Mouse (Mus musculus) midbrain, embryonic 11.5 days (tissue): ENCODE measurements around the gene Ptprn2. TPM values are rescaled to one million over a fixed set of nuclear protein-coding genes. Genes with fewer than 3 reads are reported as not detected.
A peak's percentile ranks its signal among the peaks of the same experiment; 100 is the strongest.

Source experiments
- ATAC-seq: fragments of 200-750 bp; cut with Nextera tagmentation; 2 replicates; pipeline ENCODE4 v1.8.0; 2017; ENCODE audit warnings: moderate TSS enrichment, moderate library complexity; ENCODE audit not compliant: low FRiP score
- DNase-seq: peaks from one replicate; pipeline ENCODE4 v3.0.0; 2015; ENCODE audit warnings: low spot score; ENCODE audit errors: missing footprints
- H3K27ac ChIP-seq: fragments of 300-500 bp; sonication (generic); 2 replicates; pipeline ENCODE4 v1.5.1; 2014; ENCODE audit warnings: low read depth, low read length
- H3K27me3 ChIP-seq: fragments of 300-500 bp; sonication (generic); 2 replicates; pipeline ENCODE4 v1.6.1; 2014; ENCODE audit warnings: mild to moderate bottlenecking, low read length, moderate library complexity, mixed read lengths; ENCODE audit not compliant: control insufficient read depth, insufficient read depth
- H3K36me3 ChIP-seq: fragments of 300-500 bp; sonication (generic); 2 replicates; pipeline ENCODE4 v1.6.1; 2014; ENCODE audit warnings: mild to moderate bottlenecking, low read length, moderate library complexity, mixed read lengths; ENCODE audit not compliant: control insufficient read depth, insufficient read depth
- H3K4me1 ChIP-seq: fragments of 300-500 bp; sonication (generic); 2 replicates; pipeline ENCODE4 v1.6.1; 2014; ENCODE audit warnings: low read length; ENCODE audit not compliant: control insufficient read depth, insufficient read depth
- H3K4me2 ChIP-seq: fragments of 300-500 bp; sonication (generic); 2 replicates; pipeline ENCODE4 v1.6.1; 2014; ENCODE audit warnings: mild to moderate bottlenecking, moderate library complexity
- H3K4me3 ChIP-seq: fragments of 300-500 bp; sonication (generic); 2 replicates; pipeline ENCODE4 v1.5.1; 2014; ENCODE audit warnings: low read depth, low read length
- H3K9ac ChIP-seq: fragments of 300-500 bp; sonication (generic); 2 replicates; pipeline ENCODE4 v1.6.1; 2014; ENCODE audit warnings: low read length
- H3K9me3 ChIP-seq: fragments of 300-500 bp; sonication (generic); 2 replicates; pipeline ENCODE4 v1.6.1; 2016; ENCODE audit warnings: low read length; ENCODE audit not compliant: control insufficient read depth
- WGBS: fragments of 180-500 bp; shearing (Covaris S2); extraction: QIAGEN DNeasy Blood & Tissue Kit; methylation state at CpG from one replicate; pipeline ENCODE4 v1.1.7; 2014; 5-methylcytosine and 5-hydroxymethylcytosine counted together
- polyA plus RNA-seq: library from polyadenylated mRNA; unstranded; fragments of >200 nt; fragmentation: Nextera tagmentation; extraction: Ambion mirVana; gene quantifications from 2 replicates; pipeline ENCODE4 v1.2.1, GENCODE M21; 2014

Gene Ptprn2
- polyA plus RNA-seq, 1 experiment from 2014 or later, result 7.3 TPM

- Histone ChIP-seq H3K9me3 (no peaks in the 10 kb centered on the region), H3K27me3 (no peaks in the 10 kb centered on the region), H3K36me3 (no peaks in the 10 kb centered on the region), H3K4me3 (no peak overlapping the region), H3K27ac (no peak overlapping the region), H3K4me1 (peaks cover 12% of the 10 kb centered on the region), H3K9ac (no peak overlapping the region), H3K4me2 (no peak overlapping the region)
- DNase-seq (no peak), ATAC-seq (no peak)
- WGBS, result 86% methylated on average over 3 of the region's 3 CpGs
Measured at GRCm38 (mm10) chr12:117034506-117034905, 549.0 kb downstream of the Ptprn2 start.

GRCm38 (mm10) chr12:117035243-117035642 lies 549.7 kb downstream of the Ptprn2 start:
- Histone ChIP-seq H3K4me1 (peaks cover 14% of the 10 kb centered on the region), H3K4me2 (no peak overlapping the region), H3K27me3 (no peaks in the 10 kb centered on the region), H3K4me3 (no peak overlapping the region), H3K27ac (no peak overlapping the region), H3K9ac (no peak overlapping the region), H3K36me3 (no peaks in the 10 kb centered on the region), H3K9me3 (no peaks in the 10 kb centered on the region)
- WGBS, result 0% methylated on average over 2 of the region's 2 CpGs
- peak; percentile 68 for ATAC-seq
- DNase-seq, result peak; percentile 91

GRCm38 (mm10) chr12:117039411-117039810 lies 553.9 kb downstream of the Ptprn2 start:
- 13% methylated on average over 3 of the region's 3 CpGs for WGBS
- peak overlapping the region; percentile 41 for H3K27ac ChIP-seq
- no peak overlapping the region for H3K4me2 ChIP-seq
- H3K9me3 ChIP-seq, result no peaks in the 10 kb centered on the region; the same call in 1 of the 2 replicates
- H3K36me3 ChIP-seq, result no peaks in the 10 kb centered on the region
- ATAC-seq (peak; percentile 83), DNase-seq (peak; percentile 89)
- peaks cover 14% of the 10 kb centered on the region for H3K4me1 ChIP-seq
- no peaks in the 10 kb centered on the region for H3K27me3 ChIP-seq
- no peak overlapping the region for H3K4me3 ChIP-seq
- H3K9ac ChIP-seq, result no peak overlapping the region

- Histone ChIP-seq H3K4me3 (no peak overlapping the region), H3K4me2 (no peak overlapping the region), H3K9ac (no peak overlapping the region), H3K27ac (no peak overlapping the region), H3K27me3 (no peaks in the 10 kb centered on the region), H3K9me3 (no peaks in the 10 kb centered on the region; the same call in 1 of the 2 replicates), H3K4me1 (peaks cover 9% of the 10 kb centered on the region), H3K36me3 (no peaks in the 10 kb centered on the region)
- WGBS, result 95% methylated on average over 2 of the region's 2 CpGs
- DNase-seq (no peak), ATAC-seq (0 out of 2 replicates have a peak, but pooled peaks have one; percentile 30)
Measured at GRCm38 (mm10) chr12:117041409-117041808, 555.9 kb downstream of the Ptprn2 start.

- Histone ChIP-seq H3K27me3 (no peaks in the 10 kb centered on the region), H3K36me3 (no peaks in the 10 kb centered on the region), H3K4me3 (no peak overlapping the region), H3K4me2 (no peak overlapping the region), H3K4me1 (peaks cover 17% of the 10 kb centered on the region), H3K9me3 (no peaks in the 10 kb centered on the region; the same call in 1 of the 2 replicates), H3K27ac (no peak overlapping the region), H3K9ac (no peak overlapping the region)
- 80% methylated on average over 7 of the region's 7 CpGs for WGBS
- no peak for DNase-seq
- no peak for ATAC-seq
Measured at GRCm38 (mm10) chr12:117042706-117043105, 557.2 kb downstream of the Ptprn2 start.

GRCm38 (mm10) chr12:117047384-117048251 lies 562.1 kb downstream of the Ptprn2 start:
- H3K4me3 ChIP-seq, result no peak overlapping the region
- ATAC-seq, result peak; percentile 86
- no peaks in the 10 kb centered on the region for H3K9me3 ChIP-seq
- DNase-seq, result peak; percentile 95
- WGBS, result 3% methylated on average over 3 of the region's 3 CpGs
- H3K4me1 ChIP-seq, result peaks cover 17% of the 10 kb centered on the region
- peak overlapping the region; percentile 84 for H3K27ac ChIP-seq
- H3K9ac ChIP-seq, result peak overlapping the region; percentile 10
- H3K4me2 ChIP-seq, result no peak overlapping the region
- H3K27me3 ChIP-seq, result no peaks in the 10 kb centered on the region
- H3K36me3 ChIP-seq, result no peaks in the 10 kb centered on the region

- H3K27me3 ChIP-seq, result no peaks in the 10 kb centered on the region
- H3K4me1 ChIP-seq, result peaks cover 34% of the 10 kb centered on the region
- H3K9ac ChIP-seq, result no peak overlapping the region
- no peak overlapping the region for H3K4me3 ChIP-seq
- no peaks in the 10 kb centered on the region for H3K9me3 ChIP-seq
- H3K36me3 ChIP-seq, result no peaks in the 10 kb centered on the region
- DNase-seq, result no peak
- ATAC-seq, result no peak
- 91% methylated on average over 10 of the region's 10 CpGs for WGBS
- no peak overlapping the region for H3K4me2 ChIP-seq
- no peak overlapping the region for H3K27ac ChIP-seq
Measured at GRCm38 (mm10) chr12:117049829-117050228, 564.3 kb downstream of the Ptprn2 start.

GRCm38 (mm10) chr12:117053223-117053850 lies 567.8 kb downstream of the Ptprn2 start:
- Histone ChIP-seq H3K4me1 (peaks cover 30% of the 10 kb centered on the region), H3K4me2 (peak overlapping the region; percentile 38), H3K27me3 (no peaks in the 10 kb centered on the region), H3K4me3 (no peak overlapping the region), H3K36me3 (no peaks in the 10 kb centered on the region), H3K9me3 (no peaks in the 10 kb centered on the region), H3K9ac (peak overlapping the region; percentile 62), H3K27ac (peak overlapping the region; percentile 98)
- ATAC-seq (peak; percentile 25; the same call in 1 of the 2 replicates), DNase-seq (peak; percentile 89)
- WGBS, result 54% methylated on average over 9 of the region's 9 CpGs
